Mouse (Mus musculus): ENCODE measurements at regions not wholly inside any gene's neighbourhood (a gene's known extent, or its start where the extent isn't known, plus 50 kb on each side); places are given as distances from the start of the nearest gene placed in this dataset.

- 90% methylated on average over 6 of the region's 6 CpGs for WGBS
- no peaks in the 10 kb centered on the region for H3K9me3 ChIP-seq
- H3K9ac ChIP-seq: no peak overlapping the region
- H3K4me2 ChIP-seq: no peak overlapping the region
- H3K4me3 ChIP-seq: no peak overlapping the region
- H3K27ac ChIP-seq (replicated peaks): no peak overlapping the region
- H3K4me1 ChIP-seq (replicated peaks): no peaks in the 10 kb centered on the region
- H3K36me3 ChIP-seq: no peaks in the 10 kb centered on the region
- no peak for ATAC-seq (ENCODE audit: low read depth)
- no peaks in the 10 kb centered on the region for H3K27me3 ChIP-seq
Observed at GRCm38 (mm10) chr2:148496151-148497040, 53.0 kb upstream of the Cd93 start.

GRCm38 (mm10) chr2:148495485-148495884 lies 52.1 kb upstream of the Cd93 start:
- 59% methylated on average over 3 of the region's 3 CpGs for WGBS
- Histone ChIP-seq H3K27me3 (no peaks in the 10 kb centered on the region), H3K36me3 (no peaks in the 10 kb centered on the region), H3K27ac (replicated peaks) (no peak overlapping the region), H3K9me3 (no peaks in the 10 kb centered on the region), H3K4me3 (no peak overlapping the region), H3K4me2 (no peak overlapping the region), H3K9ac (no peak overlapping the region), H3K4me1 (replicated peaks) (no peaks in the 10 kb centered on the region)
- ATAC-seq (ENCODE audit: low read depth): no peak

GRCm38 (mm10) chr2:148493281-148493680 lies 49.9 kb upstream of the Cd93 start:
- Histone ChIP-seq H3K4me2 (no peak overlapping the region), H3K4me1 (replicated peaks) (no peaks in the 10 kb centered on the region), H3K4me3 (no peak overlapping the region), H3K27ac (replicated peaks) (no peak overlapping the region), H3K9me3 (no peaks in the 10 kb centered on the region), H3K27me3 (no peaks in the 10 kb centered on the region), H3K36me3 (no peaks in the 10 kb centered on the region), H3K9ac (no peak overlapping the region)
- ATAC-seq (ENCODE audit: low read depth): no peak

All from neural tube, embryonic 13.5 days (tissue).